In genomic region chr6:51362475-51363226, GRCm38 (mm10) we compare ENCODE assay signal across 8 mouse cellular contexts.
DNase-seq lines count a peak whose midpoint lies in the region; ATAC-seq and TF ChIP-seq lines count a peak whose summit lies in the region.

No protein-coding gene starts in this region.

- H3K27ac ChIP-seq in forebrain, embryonic 16.5 days (ENCODE audit: low read length) = no peak overlapping the region

- H3K36me3 ChIP-seq in E14TG2a.4 (ENCODE audit: insufficient read depth, low read length) = no peaks in the 10 kb centered on the region
- H3K36me3 ChIP-seq in forebrain, embryonic 16.5 days (ENCODE audit: control insufficient read depth, insufficient read depth) = no peaks in the 10 kb centered on the region

- no peak for TF ChIP-seq POLR2A in lung, adult 2 months (IDR thresholded peaks at IDR 0.05; ENCODE audit: borderline replicate concordance, extremely low read depth, low read depth, low read length)

- WGBS in forebrain, embryonic 16.5 days = 3% methylated on average over 15 of the region's 15 CpGs
- 7% methylated on average over 15 of the region's 15 CpGs for WGBS in lung, adult 2 months

- no peak overlapping the region for H3K9ac ChIP-seq in forebrain, embryonic 16.5 days (replicated peaks; ENCODE audit: low read depth, low read length)

- H3K4me3 ChIP-seq in E14TG2a.4 (replicated peaks; ENCODE audit: low read length) = peak overlapping the region; percentile 71
- H3K4me3 ChIP-seq in forebrain, embryonic 16.5 days (replicated peaks; ENCODE audit: low read length) = peak overlapping the region; percentile 17
- H3K4me3 ChIP-seq in lung, adult 2 months (replicated peaks; ENCODE audit: extremely low read depth, low read depth, low read length) = no peak overlapping the region

- peak; percentile 73 for ATAC-seq in forebrain, embryonic 16.5 days
- ATAC-seq in neutrophil, adult 5-6 weeks (ENCODE audit: extremely low read depth, insufficient number of reproducible peaks, low FRiP score, poor library complexity, severe bottlenecking) = peak; percentile 63; the same call in 1 of the 2 replicates

- peak overlapping the region; percentile 43 for H3K4me2 ChIP-seq in forebrain, embryonic 16.5 days (ENCODE audit: low read length)

- no peaks in the 10 kb centered on the region for H3K9me3 ChIP-seq in E14TG2a.4 (ENCODE audit: low read length)
- no peaks in the 10 kb centered on the region for H3K9me3 ChIP-seq in forebrain, embryonic 16.5 days (ENCODE audit: control insufficient read depth, low read length)

- H3K27me3 ChIP-seq in E14TG2a.4 (ENCODE audit: insufficient read depth, low read length) = peaks cover 9% of the 10 kb centered on the region
- no peaks in the 10 kb centered on the region for H3K27me3 ChIP-seq in forebrain, embryonic 16.5 days (replicated peaks; ENCODE audit: control insufficient read depth, insufficient read depth, low read length)

- H3K4me1 ChIP-seq in E14TG2a.4 (replicated peaks; ENCODE audit: low read depth, low read length) = peaks cover 14% of the 10 kb centered on the region
- H3K4me1 ChIP-seq in forebrain, embryonic 16.5 days (replicated peaks; ENCODE audit: control insufficient read depth, insufficient read depth, low read length) = peaks cover 6% of the 10 kb centered on the region
- no peaks in the 10 kb centered on the region for H3K4me1 ChIP-seq in lung, adult 2 months (ENCODE audit: control insufficient read depth, insufficient read depth, low read length)

- intact Hi-C loops in heart, postnatal 36 days (cut with DNase I) = loop anchor here (1.0 to 5.0 kb wide), 3 partner anchors 90 to 218 kb away; no protein-coding TSS in a partner anchor

- peak; percentile 90 for TF ChIP-seq CTCF in E14TG2a.4 (conservative IDR thresholded peaks at IDR 0.05; ENCODE audit: low read length)
- TF ChIP-seq CTCF in lung, adult 2 months (IDR thresholded peaks at IDR 0.05; ENCODE audit: insufficient read depth, low read length) = peak; percentile 77

- DNase-seq in cerebellum, adult 11 months = peak; percentile 51
- peak; percentile 83 to 88 for DNase-seq in heart, postnatal 36 days
- peak; percentile 70 to 75 for DNase-seq in layer of hippocampus, adult 18-20 months (ENCODE audit: low spot score in 2 of 2)
- peak; percentile 74 for DNase-seq in lung, adult 2 months
- DNase-seq in testis, postnatal 14 days (ENCODE audit: low spot score) = peak; percentile 85
